Mouse (Mus musculus) neural tube, embryonic 15.5 days (tissue): ENCODE measurements around the gene Rapgef2. TPM values are rescaled to one million over a fixed set of nuclear protein-coding genes. Genes with fewer than 3 reads are reported as not detected.

Experiments used
- ATAC-seq: fragments of 200-750 bp; cut with Nextera tagmentation; 2 replicates; pipeline ENCODE4 v1.8.0; 2017; ENCODE audit warnings: mild to moderate bottlenecking, moderate TSS enrichment, moderate library complexity; ENCODE audit not compliant: low FRiP score
- H3K27ac ChIP-seq: fragments of 300-500 bp; sonication (generic); replicated peaks from 2 replicates; pipeline ENCODE4 v1.5.1; 2015; ENCODE audit warnings: mild to moderate bottlenecking, inconsistent platforms
- H3K27me3 ChIP-seq: fragments of 300-500 bp; sonication (generic); replicated peaks from 2 replicates; pipeline ENCODE4 v1.6.1; 2015; ENCODE audit warnings: inconsistent platforms
- H3K36me3 ChIP-seq: fragments of 300-500 bp; sonication (generic); 2 replicates; pipeline ENCODE4 v1.6.1; 2015; ENCODE audit warnings: inconsistent platforms
- H3K4me1 ChIP-seq: fragments of 300-500 bp; sonication (generic); 2 replicates; pipeline ENCODE4 v1.6.1; 2015; ENCODE audit warnings: inconsistent platforms
- H3K4me2 ChIP-seq: fragments of 300-500 bp; sonication (generic); 2 replicates; pipeline ENCODE4 v1.6.1; 2015; ENCODE audit warnings: inconsistent platforms, mild to moderate bottlenecking, moderate library complexity
- H3K4me3 ChIP-seq: fragments of 300-500 bp; sonication (generic); replicated peaks from 2 replicates; pipeline ENCODE4 v1.5.1; 2015; ENCODE audit warnings: mild to moderate bottlenecking, inconsistent platforms
- H3K9ac ChIP-seq: fragments of 300-500 bp; sonication (generic); replicated peaks from 2 replicates; pipeline ENCODE4 v1.6.1; 2015; ENCODE audit warnings: mild to moderate bottlenecking, inconsistent platforms
- H3K9me3 ChIP-seq: fragments of 300-500 bp; sonication (generic); replicated peaks from 2 replicates; pipeline ENCODE4 v1.6.1; 2016; ENCODE audit warnings: inconsistent platforms
- WGBS: fragments of 180-500 bp; shearing (Covaris S2); methylation state at CpG from one replicate; pipeline ENCODE4 v1.1.7; 2015; ENCODE audit warnings: mixed read lengths; 5-methylcytosine and 5-hydroxymethylcytosine counted together
- polyA plus RNA-seq: library from polyadenylated mRNA; unstranded; fragments of >200 nt; fragmentation: Nextera tagmentation; extraction: Ambion mirVana; gene quantifications from 2 replicates; pipeline ENCODE4 v1.2.1, GENCODE M21; 2015

Gene Rapgef2
- polyA plus RNA-seq, 1 experiment from 2014 or later, result 11.2 TPM

DNA sequence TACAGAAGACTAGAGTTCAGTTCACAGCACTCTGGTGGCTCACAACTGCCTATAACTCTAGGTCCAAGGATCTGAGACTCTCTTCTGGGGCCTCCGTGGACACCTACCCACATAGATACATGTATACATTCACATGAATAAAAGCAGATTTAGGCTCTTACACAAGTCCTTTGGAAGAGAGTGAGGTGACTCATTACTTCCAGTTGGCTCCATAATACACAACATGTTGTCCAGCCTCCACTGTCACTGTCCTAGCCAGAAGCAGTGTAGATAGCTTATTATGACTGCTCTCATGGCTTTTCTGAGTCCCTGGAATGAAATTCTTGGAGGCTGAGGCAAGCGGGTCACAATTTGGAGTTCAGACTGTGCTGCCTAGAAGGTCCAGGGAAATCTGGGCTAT lies 251.9 kb downstream of the Rapgef2 start:
- H3K36me3 ChIP-seq, result no peaks in the 10 kb centered on the region
- H3K27ac ChIP-seq, result no peak overlapping the region

GRCm38 (mm10) chr3:79030855-79031254 lies 255.5 kb downstream of the Rapgef2 start:
- ATAC-seq, result no peak
- H3K4me3 ChIP-seq, result no peak overlapping the region
- WGBS, result 78% methylated on average over 4 of the region's 4 CpGs

More for the DNA sequence above, 251.9 kb downstream of the Rapgef2 start:
- ATAC-seq, result no peak
- Histone ChIP-seq H3K4me2 (no peak overlapping the region), H3K27me3 (no peaks in the 10 kb centered on the region), H3K4me3 (no peak overlapping the region), H3K4me1 (no peaks in the 10 kb centered on the region), H3K9me3 (no peaks in the 10 kb centered on the region), H3K9ac (no peak overlapping the region)
- WGBS, result 94% methylated on average over 2 of the region's 2 CpGs

DNA sequence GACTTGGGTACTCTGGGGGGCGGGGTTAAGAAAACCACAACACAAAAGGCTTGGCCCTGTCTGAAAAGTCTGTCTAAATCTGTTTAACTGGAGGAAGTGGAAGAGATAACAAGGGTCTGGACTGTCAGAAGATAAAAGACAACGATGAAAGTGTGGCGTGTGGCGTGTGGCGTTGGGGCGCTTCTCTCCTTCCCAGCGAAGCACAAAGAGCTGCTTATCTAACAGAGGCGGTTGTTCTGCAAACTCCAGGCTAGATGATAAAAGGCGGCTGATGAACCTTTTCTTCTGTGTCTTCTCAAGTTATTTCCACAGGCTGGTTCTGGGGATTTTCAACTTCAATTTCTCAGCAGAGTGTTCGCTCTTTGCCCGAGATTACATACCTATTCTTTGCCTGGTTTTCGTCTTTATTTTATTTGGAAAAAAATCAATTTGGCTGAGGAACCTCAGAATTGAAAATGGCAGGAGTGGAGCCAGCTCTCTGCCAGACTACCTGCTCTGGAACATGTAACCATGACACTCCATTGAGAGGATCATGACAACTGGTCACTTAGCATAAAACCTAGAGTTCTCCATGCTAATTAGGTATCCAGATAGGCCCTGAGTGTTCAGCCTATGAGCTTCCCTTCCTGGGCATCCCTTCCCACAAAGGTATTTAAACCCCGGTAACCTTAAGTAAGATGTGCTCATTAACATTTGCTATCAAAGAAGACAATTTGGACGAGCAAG lies 258.0 kb downstream of the Rapgef2 start:
- no peak overlapping the region for H3K27ac ChIP-seq
- H3K4me3 ChIP-seq, result no peak overlapping the region
- H3K27me3 ChIP-seq, result no peaks in the 10 kb centered on the region
- no peak overlapping the region for H3K9ac ChIP-seq
- WGBS, result 85% methylated on average over 14 of the region's 14 CpGs
- no peaks in the 10 kb centered on the region for H3K4me1 ChIP-seq
- H3K9me3 ChIP-seq, result no peaks in the 10 kb centered on the region
- no peaks in the 10 kb centered on the region for H3K36me3 ChIP-seq
- H3K4me2 ChIP-seq, result no peak overlapping the region
- ATAC-seq, result no peak

More at GRCm38 (mm10) chr3:79030855-79031254, 255.5 kb downstream of the Rapgef2 start:
- Histone ChIP-seq H3K27me3 (no peaks in the 10 kb centered on the region), H3K9ac (no peak overlapping the region), H3K9me3 (no peaks in the 10 kb centered on the region), H3K4me2 (no peak overlapping the region), H3K4me1 (no peaks in the 10 kb centered on the region), H3K36me3 (no peaks in the 10 kb centered on the region), H3K27ac (no peak overlapping the region)

GRCm38 (mm10) chr3:79025983-79026382 lies 260.3 kb downstream of the Rapgef2 start:
- WGBS, result 92% methylated on average over 3 of the region's 3 CpGs
- Histone ChIP-seq H3K4me2 (no peak overlapping the region), H3K36me3 (no peaks in the 10 kb centered on the region), H3K27ac (no peak overlapping the region), H3K4me1 (no peaks in the 10 kb centered on the region), H3K27me3 (no peaks in the 10 kb centered on the region), H3K9me3 (no peaks in the 10 kb centered on the region), H3K9ac (no peak overlapping the region), H3K4me3 (no peak overlapping the region)
- ATAC-seq, result no peak

GRCm38 (mm10) chr3:79023735-79024328 lies 262.5 kb downstream of the Rapgef2 start:
- H3K27ac ChIP-seq, result no peak overlapping the region
- no peaks in the 10 kb centered on the region for H3K27me3 ChIP-seq
- no peak overlapping the region for H3K4me2 ChIP-seq
- no peak for ATAC-seq
- H3K4me1 ChIP-seq, result no peaks in the 10 kb centered on the region
- H3K9me3 ChIP-seq, result no peaks in the 10 kb centered on the region
- WGBS, result 78% methylated on average over 6 of the region's 6 CpGs
- H3K36me3 ChIP-seq, result no peaks in the 10 kb centered on the region
- H3K4me3 ChIP-seq, result no peak overlapping the region
- no peak overlapping the region for H3K9ac ChIP-seq

DNA sequence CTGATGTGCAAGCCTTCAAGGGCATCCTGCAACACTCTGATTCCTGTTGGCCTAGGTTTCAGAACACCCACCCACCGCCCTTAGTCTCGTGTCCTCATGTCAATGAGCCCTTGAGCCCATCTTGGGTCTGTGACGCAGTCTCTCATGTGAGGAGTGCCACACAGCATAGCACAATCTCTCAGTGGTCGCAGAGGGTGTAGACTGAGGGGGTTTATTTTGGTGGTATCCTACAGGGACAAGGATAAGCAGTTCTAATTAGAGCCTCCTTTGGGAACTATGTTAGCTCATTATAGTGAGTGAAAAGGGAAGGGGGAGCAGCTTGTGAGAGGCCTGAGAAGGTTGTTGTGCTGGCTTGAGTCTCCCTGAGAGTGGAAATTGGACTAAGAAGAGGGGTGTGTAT lies 263.6 kb downstream of the Rapgef2 start:
- Histone ChIP-seq H3K4me3 (no peak overlapping the region), H3K9me3 (no peaks in the 10 kb centered on the region), H3K27me3 (no peaks in the 10 kb centered on the region), H3K4me1 (no peaks in the 10 kb centered on the region), H3K4me2 (no peak overlapping the region), H3K9ac (no peak overlapping the region), H3K36me3 (no peaks in the 10 kb centered on the region), H3K27ac (no peak overlapping the region)
- 82% methylated on average over 4 of the region's 4 CpGs for WGBS
- no peak for ATAC-seq

GRCm38 (mm10) chr3:79017440-79017839 lies 268.9 kb downstream of the Rapgef2 start:
- no peak for ATAC-seq
- no peaks in the 10 kb centered on the region for H3K36me3 ChIP-seq
- WGBS, result 82% methylated on average over 4 of the region's 4 CpGs
- H3K4me1 ChIP-seq, result no peaks in the 10 kb centered on the region
- H3K9me3 ChIP-seq, result no peaks in the 10 kb centered on the region
- no peak overlapping the region for H3K4me2 ChIP-seq
- no peak overlapping the region for H3K27ac ChIP-seq
- H3K9ac ChIP-seq, result no peak overlapping the region
- H3K27me3 ChIP-seq, result no peaks in the 10 kb centered on the region
- H3K4me3 ChIP-seq, result no peak overlapping the region

DNA sequence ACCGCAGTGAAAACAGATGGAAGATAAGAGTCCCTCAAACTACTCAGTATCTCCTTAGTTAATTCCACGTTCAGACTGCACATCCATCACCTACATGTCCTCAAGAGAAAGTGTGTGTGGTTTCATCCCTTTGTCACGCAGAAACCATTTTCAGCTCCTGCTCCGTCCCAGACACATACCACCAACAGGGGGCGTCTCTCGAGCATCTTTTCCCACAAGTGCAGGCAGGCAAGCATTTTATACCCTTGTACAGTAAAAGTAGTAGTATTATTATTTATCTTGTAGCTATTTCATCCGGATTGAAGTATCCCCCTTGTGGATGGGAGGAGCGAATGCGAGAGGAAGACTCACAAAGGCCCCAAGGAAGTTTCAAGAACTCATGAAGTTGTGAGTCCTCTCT lies 269.5 kb downstream of the Rapgef2 start:
- Histone ChIP-seq H3K4me3 (no peak overlapping the region), H3K36me3 (no peaks in the 10 kb centered on the region), H3K4me2 (no peak overlapping the region), H3K27ac (no peak overlapping the region), H3K9ac (no peak overlapping the region), H3K4me1 (no peaks in the 10 kb centered on the region), H3K9me3 (no peaks in the 10 kb centered on the region), H3K27me3 (no peaks in the 10 kb centered on the region)
- ATAC-seq, result no peak
- 89% methylated on average over 9 of the region's 9 CpGs for WGBS

DNA sequence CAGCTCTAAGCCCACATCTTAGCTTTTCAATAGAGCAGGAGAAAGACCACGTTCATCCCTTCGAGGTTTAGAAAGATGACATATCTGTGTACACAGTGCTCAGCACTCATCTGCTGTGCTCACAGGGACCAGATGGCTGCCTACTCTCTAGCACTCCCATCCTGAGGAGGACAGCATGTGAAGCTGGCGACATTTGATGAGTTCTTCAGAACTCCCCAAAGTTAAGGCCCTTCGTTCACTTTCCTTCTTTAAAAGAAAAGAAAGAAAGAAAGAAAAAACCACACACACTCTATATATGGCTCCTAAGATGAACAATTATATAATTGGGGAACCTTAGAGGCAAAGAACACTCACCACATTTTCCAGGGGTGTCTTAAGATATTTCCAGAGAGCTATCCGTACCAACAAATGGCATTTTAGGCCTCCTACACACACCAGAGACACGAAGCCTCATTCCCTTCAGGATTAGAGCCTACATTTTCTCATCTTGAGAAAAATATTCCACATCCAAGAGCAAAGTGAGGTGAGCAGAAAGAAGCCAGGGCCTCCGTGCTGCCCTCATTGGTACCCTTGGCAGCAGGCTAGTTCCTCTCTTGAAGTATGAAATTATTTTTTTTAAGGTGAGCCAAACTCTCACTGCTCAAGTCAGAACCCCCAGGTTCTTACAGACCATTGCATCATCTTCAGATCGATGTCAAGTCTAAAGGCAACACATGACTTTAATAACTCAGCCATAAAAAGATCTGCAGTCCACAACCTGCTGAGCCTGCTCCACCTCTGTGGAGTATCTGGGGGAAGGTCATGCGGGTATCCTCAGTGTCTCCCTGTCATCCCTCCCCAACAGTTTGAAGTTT lies 270.5 kb downstream of the Rapgef2 start:
- Histone ChIP-seq H3K36me3 (no peaks in the 10 kb centered on the region), H3K4me1 (no peaks in the 10 kb centered on the region), H3K9ac (no peak overlapping the region), H3K4me3 (no peak overlapping the region), H3K4me2 (no peak overlapping the region), H3K27me3 (no peaks in the 10 kb centered on the region), H3K27ac (no peak overlapping the region), H3K9me3 (no peaks in the 10 kb centered on the region)
- WGBS, result 90% methylated on average over 9 of the region's 9 CpGs
- no peak for ATAC-seq
